Mouse (Mus musculus) liver, embryonic 16.5 days (tissue): ENCODE measurements around the gene Il17ra. TPM values are rescaled to one million over a fixed set of nuclear protein-coding genes. Genes with fewer than 3 reads are reported as not detected.

Experiments
- ATAC-seq: fragments of 200-750 bp; cut with Nextera tagmentation; 2 replicates; pipeline ENCODE4 v1.8.0; 2017; ENCODE audit warnings: low read depth, mild to moderate bottlenecking, moderate number of reproducible peaks, moderate library complexity
- H3K27ac ChIP-seq: fragments of 300-500 bp; sonication (generic); 2 replicates; pipeline ENCODE4 v1.5.1; 2014; ENCODE audit warnings: mild to moderate bottlenecking, low read length
- H3K27me3 ChIP-seq: fragments of 300-500 bp; sonication (generic); 2 replicates; pipeline ENCODE4 v1.6.1; 2014; ENCODE audit warnings: low read depth, low read length, mixed read lengths; ENCODE audit not compliant: control insufficient read depth, insufficient read depth
- H3K36me3 ChIP-seq: fragments of 300-500 bp; sonication (generic); 2 replicates; pipeline ENCODE4 v1.6.1; 2014; ENCODE audit warnings: mild to moderate bottlenecking; ENCODE audit not compliant: control insufficient read depth, insufficient read depth
- H3K4me1 ChIP-seq: fragments of 300-500 bp; sonication (generic); 2 replicates; pipeline ENCODE4 v1.6.1; 2014; ENCODE audit warnings: low read depth, low read length, mixed read lengths; ENCODE audit not compliant: control insufficient read depth
- H3K4me2 ChIP-seq: fragments of 300-500 bp; sonication (generic); 2 replicates; pipeline ENCODE4 v1.6.1; 2014; ENCODE audit warnings: low read depth, low read length, mixed read lengths
- H3K4me3 ChIP-seq: fragments of 300-500 bp; sonication (generic); 2 replicates; pipeline ENCODE4 v1.5.1; 2014; ENCODE audit warnings: low read depth, mild to moderate bottlenecking, low read length
- H3K9ac ChIP-seq: fragments of 300-500 bp; sonication (generic); 2 replicates; pipeline ENCODE4 v1.6.1; 2014; ENCODE audit warnings: low read depth, low read length
- H3K9me3 ChIP-seq: fragments of 300-500 bp; sonication (generic); replicated peaks from 2 replicates; pipeline ENCODE4 v1.6.1; 2016; ENCODE audit warnings: low read length; ENCODE audit not compliant: control insufficient read depth
- WGBS: fragments of 180-500 bp; shearing (Covaris S2); extraction: QIAGEN DNeasy Blood & Tissue Kit; methylation state at CpG from one replicate; pipeline ENCODE4 v1.1.7; 2014; ENCODE audit not compliant: insufficient replicate concordance; 5-methylcytosine and 5-hydroxymethylcytosine counted together
- polyA plus RNA-seq: library from polyadenylated mRNA; unstranded; fragments of >200 nt; fragmentation: Nextera tagmentation; extraction: Ambion mirVana; gene quantifications from 2 replicates; pipeline ENCODE4 v1.2.1, GENCODE M21; 2015

Il17ra gene
- polyA plus RNA-seq, 1 experiment from 2014 or later, result 13.0 TPM

DNA sequence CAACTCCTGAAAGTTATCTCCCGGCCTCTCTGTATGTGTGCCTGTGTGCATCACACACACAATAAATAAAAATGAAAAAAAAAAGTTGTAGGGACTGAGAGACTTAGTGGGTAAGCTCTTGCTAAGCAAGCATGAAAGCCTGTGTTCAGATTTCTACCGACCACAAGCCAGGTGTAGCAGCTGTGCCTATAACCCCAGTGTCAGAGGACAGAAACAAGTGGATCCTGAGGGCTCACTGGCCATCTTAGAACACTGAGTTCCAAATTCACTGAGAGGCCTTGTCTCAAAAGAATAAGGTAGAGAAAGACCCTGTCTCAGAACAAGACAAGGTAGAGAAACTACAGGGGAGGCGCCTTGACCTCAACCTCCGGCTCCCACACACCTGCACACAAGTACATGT is 5.2 kb downstream of the Il17ra start:
- ATAC-seq, result no peak
- WGBS, result 75% methylated on average over 4 of the region's 4 CpGs

GRCm38 (mm10) chr6:120469268-120469667 is 6.2 kb downstream of the Il17ra start:
- ATAC-seq, result no peak
- Histone ChIP-seq H3K36me3 (no peaks in the 10 kb centered on the region; the same call in 1 of the 2 replicates), H3K27me3 (no peaks in the 10 kb centered on the region), H3K27ac (no peak overlapping the region), H3K4me2 (no peak overlapping the region), H3K9me3 (no peaks in the 10 kb centered on the region), H3K4me1 (peaks cover 60% of the 10 kb centered on the region), H3K9ac (no peak overlapping the region; the same call in 1 of the 2 replicates), H3K4me3 (no peak overlapping the region)
- 54% methylated on average over 3 of the region's 3 CpGs for WGBS

More for the DNA sequence above, 5.2 kb downstream of the Il17ra start:
- Histone ChIP-seq H3K27ac (no peak overlapping the region), H3K4me3 (no peak overlapping the region), H3K27me3 (no peaks in the 10 kb centered on the region), H3K9ac (no peak overlapping the region), H3K4me2 (no peak overlapping the region), H3K36me3 (no peaks in the 10 kb centered on the region), H3K4me1 (peaks cover 59% of the 10 kb centered on the region), H3K9me3 (no peaks in the 10 kb centered on the region)

DNA sequence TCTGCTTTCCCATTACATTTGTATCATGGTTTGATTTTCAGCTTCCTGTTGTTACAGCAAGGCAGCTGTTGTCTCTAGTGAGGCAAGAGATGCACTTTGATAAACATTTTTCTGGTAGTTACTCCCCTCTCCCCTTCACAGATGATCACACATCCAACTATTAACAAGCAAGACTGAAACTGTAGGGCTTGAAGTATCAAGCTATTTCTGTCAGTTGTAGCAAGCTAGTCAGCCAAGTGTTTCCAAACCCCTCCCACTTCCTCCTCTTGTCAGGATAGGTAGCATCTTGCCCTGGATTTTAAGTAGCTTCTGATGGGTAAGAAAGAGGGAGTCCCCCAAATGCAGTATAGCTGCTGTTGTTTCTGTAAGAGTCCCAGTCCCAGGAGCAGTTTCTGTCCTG is 6.7 kb downstream of the Il17ra start:
- Histone ChIP-seq H3K9me3 (no peaks in the 10 kb centered on the region), H3K4me3 (no peak overlapping the region), H3K36me3 (no peaks in the 10 kb centered on the region; the same call in 1 of the 2 replicates), H3K27ac (peak overlapping the region; percentile 58; the same call in 1 of the 2 replicates), H3K9ac (no peak overlapping the region; the same call in 1 of the 2 replicates), H3K27me3 (no peaks in the 10 kb centered on the region), H3K4me1 (peaks cover 58% of the 10 kb centered on the region), H3K4me2 (no peak overlapping the region; the same call in 1 of the 2 replicates)
- ATAC-seq, result no peak

GRCm38 (mm10) chr6:120470666-120471065 is 7.6 kb downstream of the Il17ra start:
- no peak for ATAC-seq
- 40% methylated on average over 1 of the region's 1 CpGs for WGBS
- Histone ChIP-seq H3K27ac (peak overlapping the region; percentile 58; the same call in 1 of the 2 replicates), H3K9ac (no peak overlapping the region), H3K36me3 (peaks cover 2% of the 10 kb centered on the region; the same call in 1 of the 2 replicates), H3K4me2 (peak overlapping the region; percentile 8; the same call in 1 of the 2 replicates), H3K4me3 (no peak overlapping the region), H3K9me3 (no peaks in the 10 kb centered on the region), H3K27me3 (no peaks in the 10 kb centered on the region), H3K4me1 (peaks cover 53% of the 10 kb centered on the region)

GRCm38 (mm10) chr6:120471991-120472441 is 9.0 kb downstream of the Il17ra start:
- H3K4me1 ChIP-seq, result peaks cover 44% of the 10 kb centered on the region
- no peaks in the 10 kb centered on the region for H3K27me3 ChIP-seq
- peak overlapping the region; percentile 35 for H3K27ac ChIP-seq
- no peaks in the 10 kb centered on the region for H3K9me3 ChIP-seq
- H3K4me2 ChIP-seq, result peak overlapping the region; percentile 19; the same call in 1 of the 2 replicates
- no peak overlapping the region; the same call in 1 of the 2 replicates for H3K4me3 ChIP-seq
- WGBS, result 19% methylated on average over 5 of the region's 5 CpGs
- ATAC-seq, result no peak
- peak overlapping the region; percentile 3; the same call in 1 of the 2 replicates for H3K9ac ChIP-seq
- peaks cover 4% of the 10 kb centered on the region; the same call in 1 of the 2 replicates for H3K36me3 ChIP-seq

DNA sequence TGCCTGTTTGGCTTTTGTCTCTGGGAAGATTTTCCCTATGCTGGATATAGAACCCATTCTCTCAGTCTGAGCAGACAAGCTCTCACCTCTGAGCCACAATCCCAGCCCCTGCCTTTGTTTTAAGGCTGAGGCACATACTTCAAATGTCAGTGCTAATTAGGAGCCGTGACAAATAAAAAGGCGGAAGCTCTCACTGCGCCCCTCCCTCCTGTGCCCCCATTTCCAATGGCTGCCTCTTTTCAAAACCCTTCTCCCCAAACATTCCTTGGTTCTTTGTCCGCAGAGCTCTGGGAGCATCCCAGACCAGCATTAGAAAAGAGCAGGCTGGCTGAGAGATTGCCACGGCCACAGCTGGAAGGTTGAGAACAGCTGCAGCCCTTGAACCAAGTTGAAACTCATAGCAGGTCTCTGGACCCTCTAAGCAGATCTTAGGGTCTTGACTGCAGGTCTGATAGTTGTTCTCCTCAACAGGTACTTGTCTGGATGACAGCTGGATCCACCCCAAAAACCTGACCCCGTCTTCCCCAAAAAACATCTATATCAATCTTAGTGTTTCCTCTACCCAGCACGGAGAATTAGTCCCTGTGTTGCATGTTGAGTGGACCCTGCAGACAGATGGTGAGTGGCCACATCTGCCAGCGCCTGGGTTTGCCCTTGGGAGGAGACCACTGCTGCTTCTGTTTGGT is 9.6 kb downstream of the Il17ra start:
- Histone ChIP-seq H3K9me3 (no peaks in the 10 kb centered on the region), H3K4me2 (peak overlapping the region; percentile 19), H3K27me3 (no peaks in the 10 kb centered on the region), H3K36me3 (peaks cover 5% of the 10 kb centered on the region), H3K4me3 (no peak overlapping the region), H3K4me1 (peaks cover 39% of the 10 kb centered on the region), H3K9ac (no peak overlapping the region), H3K27ac (peak overlapping the region; percentile 5; the same call in 1 of the 2 replicates)
- WGBS, result 53% methylated on average over 8 of the region's 8 CpGs
- ATAC-seq, result no peak

GRCm38 (mm10) chr6:120473427-120473826 is 10.4 kb downstream of the Il17ra start:
- Histone ChIP-seq H3K36me3 (peaks cover 5% of the 10 kb centered on the region), H3K27ac (0 out of 2 replicates have a peak overlapping the region, but pooled peaks have one; percentile 25), H3K4me3 (no peak overlapping the region), H3K9ac (no peak overlapping the region), H3K4me2 (peak overlapping the region; percentile 31; the same call in 1 of the 2 replicates), H3K9me3 (no peaks in the 10 kb centered on the region), H3K4me1 (peaks cover 36% of the 10 kb centered on the region), H3K27me3 (no peaks in the 10 kb centered on the region)
- ATAC-seq, result peak; percentile 59
- WGBS, result 32% methylated on average over 5 of the region's 5 CpGs

DNA sequence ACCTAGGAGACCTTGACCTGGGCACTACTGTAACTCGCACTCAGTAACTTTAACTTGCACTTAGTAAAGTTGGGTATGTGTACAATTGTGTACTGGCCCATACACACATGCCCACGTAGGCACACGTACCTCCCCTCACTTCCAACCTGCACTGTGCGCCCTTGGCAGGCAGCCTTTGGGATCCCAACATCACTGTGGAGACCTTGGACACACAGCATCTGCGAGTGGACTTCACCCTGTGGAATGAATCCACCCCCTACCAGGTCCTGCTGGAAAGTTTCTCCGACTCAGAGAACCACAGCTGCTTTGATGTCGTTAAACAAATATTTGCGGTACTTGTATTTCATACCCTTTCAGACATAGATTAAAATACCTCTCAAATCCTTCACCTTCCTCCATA is 12.2 kb downstream of the Il17ra start:
- WGBS, result 70% methylated on average over 8 of the region's 8 CpGs
- no peak overlapping the region for H3K4me3 ChIP-seq
- H3K27ac ChIP-seq, result peak overlapping the region; percentile 45; the same call in 1 of the 2 replicates
- H3K9me3 ChIP-seq, result no peaks in the 10 kb centered on the region
- no peak overlapping the region for H3K4me2 ChIP-seq
- peaks cover 5% of the 10 kb centered on the region for H3K36me3 ChIP-seq
- peaks cover 27% of the 10 kb centered on the region for H3K4me1 ChIP-seq
- H3K27me3 ChIP-seq, result no peaks in the 10 kb centered on the region
- peak; percentile 83 for ATAC-seq
- no peak overlapping the region for H3K9ac ChIP-seq

- Histone ChIP-seq H3K9me3 (no peaks in the 10 kb centered on the region), H3K9ac (no peak overlapping the region), H3K4me3 (no peak overlapping the region), H3K27me3 (no peaks in the 10 kb centered on the region), H3K27ac (no peak overlapping the region), H3K36me3 (peaks cover 22% of the 10 kb centered on the region), H3K4me1 (peaks cover 13% of the 10 kb centered on the region), H3K4me2 (no peak overlapping the region)
- ATAC-seq, result no peak
- WGBS, result 31% methylated on average over 2 of the region's 2 CpGs
These were observed 16.3 kb downstream of the Il17ra start for GRCm38 (mm10) chr6:120479302-120479701.
